Mouse (Mus musculus): ENCODE results near the gene Zfp566. TPM values are rescaled to one million over a fixed set of nuclear protein-coding genes. Genes with fewer than 3 reads are reported as not detected.
"Not testable (repeated sequence)": the region's sequence is repeated elsewhere in the genome, so short reads cannot be mapped to it uniquely, and the experiment has no call there.

The Zfp566 gene
- 1 to 10 TPM; 7.0 to 7.2 TPM for total RNA-seq (2021)
- long read RNA-seq, experiment 1, partial matches to known transcripts: 0 of 2 reads
- long read RNA-seq, experiment 1, other reads (novel, unspliced or antisense): 1 of 2 reads
- long read RNA-seq, experiment 2, partial matches to known transcripts: 0 of 2 reads
- long read RNA-seq, experiment 2, other reads (novel, unspliced or antisense): 0 of 2 reads

- H3K4me3 ChIP-seq: peak within 1 kb of the TSS; percentile 60
- DNase-seq (ENCODE audit: extremely low spot score in 1 of 2, low spot score in 2 of 2): peak; percentile 94 to 95
- intact Hi-C loops (cut with DNase I): loop anchor here (1.0 to 5.0 kb wide), 3 partner anchors 39 to 138 kb away; partner anchors contain the start of genes Zfp14 and Zfp74
- TF ChIP-seq CTCF (IDR thresholded peaks at IDR 0.05): no peak
- H3K27ac ChIP-seq: peak within 1 kb of the TSS; percentile 78
These were observed at the start of gene Zfp566, which contains the start of gene Gm26920 for GRCm38 (mm10) chr7:30090092-30090969. TSS of gene Zfp566 (minus strand) at chr7:30090527. TSS of gene Gm26920 (minus strand) at chr7:30090410.

- DNase-seq (ENCODE audit: extremely low spot score in 1 of 2, low spot score in 2 of 2): no peak
- H3K27ac ChIP-seq: no peak overlapping the region
- no peak overlapping the region for H3K4me3 ChIP-seq
- TF ChIP-seq CTCF (IDR thresholded peaks at IDR 0.05): no peak
- intact Hi-C loops (cut with DNase I): no loop called here
These were observed 46.5 kb upstream of the Zfp566 start for GRCm38 (mm10) chr7:30136826-30137225.

- H3K4me3 ChIP-seq: no peak overlapping the region
- no peak for DNase-seq (ENCODE audit: extremely low spot score in 1 of 2, low spot score in 2 of 2)
- no peak overlapping the region for H3K27ac ChIP-seq
- intact Hi-C loops (cut with DNase I): no loop called here
- TF ChIP-seq CTCF (IDR thresholded peaks at IDR 0.05): no peak
These were observed 42.1 kb upstream of the Zfp566 start for GRCm38 (mm10) chr7:30132396-30132795.

GRCm38 (mm10) chr7:30129900-30130299 is 39.6 kb upstream of the Zfp566 start:
- H3K27ac ChIP-seq: no peak overlapping the region
- TF ChIP-seq CTCF (IDR thresholded peaks at IDR 0.05): no peak

GRCm38 (mm10) chr7:30122188-30122530 is 31.8 kb upstream of the Zfp566 start:
- DNase-seq (ENCODE audit: extremely low spot score in 1 of 2, low spot score in 2 of 2): no peak
- TF ChIP-seq CTCF (IDR thresholded peaks at IDR 0.05): no peak
- intact Hi-C loops (cut with DNase I): no loop called here

More at GRCm38 (mm10) chr7:30129900-30130299, 39.6 kb upstream of the Zfp566 start:
- intact Hi-C loops (cut with DNase I): no loop called here
- no peak overlapping the region for H3K4me3 ChIP-seq
- no peak for DNase-seq (ENCODE audit: extremely low spot score in 1 of 2, low spot score in 2 of 2)

GRCm38 (mm10) chr7:30121308-30122187 is 31.2 kb upstream of the Zfp566 start, which contains the start of gene Zfp382:
TSS of gene Zfp382 (plus strand) at chr7:30121942.
- DNase-seq (ENCODE audit: extremely low spot score in 1 of 2, low spot score in 2 of 2): peak; percentile 89 to 91
- H3K27ac ChIP-seq: peak within 1 kb of the TSS; percentile 83
- intact Hi-C loops (cut with DNase I): loop anchor here (1.0 kb wide), 1 partner anchor 22 kb away; no protein-coding TSS in a partner anchor
- H3K4me3 ChIP-seq: peak within 1 kb of the TSS; percentile 96
- peak; percentile 9; the same call in 1 of the 2 replicates for TF ChIP-seq CTCF (IDR thresholded peaks at IDR 0.05)

More at GRCm38 (mm10) chr7:30122188-30122530, 31.8 kb upstream of the Zfp566 start:
- H3K4me3 ChIP-seq: peak overlapping the region; percentile 96
- H3K27ac ChIP-seq: peak overlapping the region; percentile 83

GRCm38 (mm10) chr7:30117935-30118334 is 27.6 kb upstream of the Zfp566 start:
- intact Hi-C loops (cut with DNase I); H3K4me3 ChIP-seq; H3K27ac ChIP-seq; DNase-seq (ENCODE audit: extremely low spot score in 1 of 2, low spot score in 2 of 2): not testable (repeated sequence)

GRCm38 (mm10) chr7:30116076-30116475 is 25.7 kb upstream of the Zfp566 start:
- no peak for DNase-seq (ENCODE audit: extremely low spot score in 1 of 2, low spot score in 2 of 2)
- intact Hi-C loops (cut with DNase I): no loop called here
- no peak overlapping the region for H3K27ac ChIP-seq
- TF ChIP-seq CTCF (IDR thresholded peaks at IDR 0.05): no peak
- no peak overlapping the region for H3K4me3 ChIP-seq

GRCm38 (mm10) chr7:30099297-30099696 is 9.0 kb upstream of the Zfp566 start:
- H3K4me3 ChIP-seq: peak overlapping the region; percentile 39
- DNase-seq (ENCODE audit: extremely low spot score in 1 of 2, low spot score in 2 of 2): peak; percentile 66 to 82
- peak overlapping the region; percentile 81 for H3K27ac ChIP-seq
- TF ChIP-seq CTCF (IDR thresholded peaks at IDR 0.05): no peak
- intact Hi-C loops (cut with DNase I): loop anchor here (1.0 to 2.0 kb wide), 2 partner anchors 22 to 70 kb away; partner anchors contain the start of genes Zfp146 and Zfp382

- intact Hi-C loops (cut with DNase I): no loop called here
- no peak for DNase-seq (ENCODE audit: extremely low spot score in 1 of 2, low spot score in 2 of 2)
- no peak for TF ChIP-seq CTCF (IDR thresholded peaks at IDR 0.05)
- Histone ChIP-seq H3K4me3 (peak overlapping the region; percentile 58), H3K27ac (peak overlapping the region; percentile 95)
These were observed 5.3 kb upstream of the Zfp566 start for GRCm38 (mm10) chr7:30095551-30096125.

Measured in left cerebral cortex, adult 2 months (tissue).